Mouse (Mus musculus) lung, postnatal 0 days (tissue): ENCODE data around the gene Mccc2. TPM values are rescaled to one million over a fixed set of nuclear protein-coding genes. Genes with fewer than 3 reads are reported as not detected.
A peak's percentile ranks its signal among the peaks of the same experiment; 100 is the strongest.

Experiments used
- ATAC-seq: fragments of 200-750 bp; cut with Nextera tagmentation; 2 replicates; pipeline ENCODE4 v1.8.0; 2017; ENCODE audit warnings: moderate library complexity
- DNase-seq: peaks from one replicate; pipeline ENCODE4 v3.0.0-alpha.2; 2016; ENCODE audit warnings: low spot score
- H3K27ac ChIP-seq: fragments of 300-500 bp; sonication (generic); 2 replicates; pipeline ENCODE4 v1.5.1; 2014; ENCODE audit warnings: antibody characterized with exemption, mild to moderate bottlenecking, low read length, mixed read lengths
- H3K27me3 ChIP-seq: fragments of 300-500 bp; sonication (generic); replicated peaks from 2 replicates; pipeline ENCODE4 v1.6.1; 2014; ENCODE audit warnings: low read length, mixed read lengths; ENCODE audit not compliant: insufficient read depth
- H3K36me3 ChIP-seq: fragments of 300-500 bp; sonication (generic); 2 replicates; pipeline ENCODE4 v1.6.1; 2014; ENCODE audit warnings: low read length, mixed read lengths; ENCODE audit not compliant: insufficient read depth
- H3K4me1 ChIP-seq: fragments of 300-500 bp; sonication (generic); 2 replicates; pipeline ENCODE4 v1.6.1; 2014; ENCODE audit warnings: antibody characterized with exemption, low read depth, low read length, mixed read lengths; ENCODE audit not compliant: insufficient read depth
- H3K4me2 ChIP-seq: fragments of 300-500 bp; sonication (generic); replicated peaks from 2 replicates; pipeline ENCODE4 v1.6.1; 2014; ENCODE audit warnings: low read depth, mild to moderate bottlenecking, low read length, moderate library complexity, mixed read lengths
- H3K4me3 ChIP-seq: fragments of 300-500 bp; sonication (generic); 2 replicates; pipeline ENCODE4 v1.5.1; 2014; ENCODE audit warnings: low read depth, low read length
- H3K9ac ChIP-seq: fragments of 300-500 bp; sonication (generic); replicated peaks from 2 replicates; pipeline ENCODE4 v1.6.1; 2014; ENCODE audit warnings: low read depth, mild to moderate bottlenecking
- H3K9me3 ChIP-seq: fragments of 300-500 bp; sonication (generic); 2 replicates; pipeline ENCODE4 v1.6.1; 2016; ENCODE audit warnings: low read length, mixed read lengths
- CTCF ChIP-seq: IDR thresholded peaks from 2 replicates; pipeline ENCODE4 v1.5.1; 2016; ENCODE audit warnings: antibody characterized with exemption, mild to moderate bottlenecking
- EP300 ChIP-seq: IDR thresholded peaks from 2 replicates; pipeline ENCODE4 v1.6.1; 2016; ENCODE audit warnings: antibody characterized with exemption, mild to moderate bottlenecking, control low read depth
- WGBS: fragments of 180-500 bp; shearing (Covaris S2); extraction: QIAGEN DNeasy Blood & Tissue Kit; methylation state at CpG from one replicate; pipeline ENCODE4 v1.1.7; 2014; 5-methylcytosine and 5-hydroxymethylcytosine counted together
- polyA plus RNA-seq: library from polyadenylated mRNA; unstranded; fragments of >200 nt; fragmentation: Nextera tagmentation; extraction: Ambion mirVana; gene quantifications from 2 replicates; pipeline ENCODE4 v1.2.1, GENCODE M21; 2015

Mccc2 gene
- polyA plus RNA-seq, 1 experiment from 2014 or later = 23.2 TPM

GRCm38 (mm10) chr13:100005911-100006496, 9.4 kb downstream of the Mccc2 start:
- ATAC-seq (no peak), DNase-seq (no peak)
- no peak overlapping the region for H3K27ac ChIP-seq
- no peaks in the 10 kb centered on the region for H3K9me3 ChIP-seq
- H3K36me3 ChIP-seq = no peaks in the 10 kb centered on the region
- H3K9ac ChIP-seq = no peak overlapping the region
- no peak overlapping the region for H3K4me2 ChIP-seq
- no peak for TF ChIP-seq EP300
- no peak for TF ChIP-seq CTCF
- WGBS = 76% methylated on average over 12 of the region's 12 CpGs
- H3K4me3 ChIP-seq = no peak overlapping the region
- H3K27me3 ChIP-seq = no peaks in the 10 kb centered on the region
- no peaks in the 10 kb centered on the region for H3K4me1 ChIP-seq

GRCm38 (mm10) chr13:100001790-100002196, 13.6 kb downstream of the Mccc2 start:
- ATAC-seq = peak; percentile 72

DNA sequence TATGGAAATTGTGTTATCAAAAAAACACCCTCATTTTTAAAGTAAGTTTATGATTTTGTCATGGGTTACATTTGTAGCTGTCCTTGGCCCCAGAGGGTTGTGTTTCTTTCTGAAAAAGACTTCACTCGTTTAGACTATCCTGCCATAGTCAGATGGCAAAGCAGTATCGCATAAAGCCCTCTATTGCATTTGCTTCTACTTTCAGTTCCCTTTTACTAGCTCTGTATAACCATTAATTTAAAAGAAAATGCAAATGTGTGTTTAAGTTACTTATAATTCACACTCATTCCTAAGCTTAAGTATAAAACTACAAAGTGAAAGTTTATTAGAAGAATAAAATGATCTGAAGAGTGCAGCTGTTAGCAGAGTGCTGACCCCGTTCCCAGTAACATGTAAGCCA, 16.4 kb downstream of the Mccc2 start:
- Histone ChIP-seq H3K27me3 (no peaks in the 10 kb centered on the region), H3K27ac (no peak overlapping the region), H3K9me3 (no peaks in the 10 kb centered on the region), H3K9ac (no peak overlapping the region), H3K4me3 (no peak overlapping the region), H3K4me2 (no peak overlapping the region), H3K4me1 (no peaks in the 10 kb centered on the region), H3K36me3 (no peaks in the 10 kb centered on the region)
- TF ChIP-seq CTCF = no peak
- no peak for TF ChIP-seq EP300
- 88% methylated on average over 3 of the region's 3 CpGs for WGBS
- DNase-seq (no peak), ATAC-seq (no peak)

More at GRCm38 (mm10) chr13:100001790-100002196, 13.6 kb downstream of the Mccc2 start:
- 28% methylated on average over 5 of the region's 5 CpGs for WGBS
- H3K36me3 ChIP-seq = no peaks in the 10 kb centered on the region
- H3K27me3 ChIP-seq = no peaks in the 10 kb centered on the region
- H3K4me3 ChIP-seq = no peak overlapping the region
- H3K9ac ChIP-seq = no peak overlapping the region
- DNase-seq = peak; percentile 86
- H3K27ac ChIP-seq = no peak overlapping the region
- no peaks in the 10 kb centered on the region for H3K4me1 ChIP-seq
- no peaks in the 10 kb centered on the region for H3K9me3 ChIP-seq
- H3K4me2 ChIP-seq = no peak overlapping the region
- TF ChIP-seq CTCF (peak; percentile 88), EP300 (no peak)

DNA sequence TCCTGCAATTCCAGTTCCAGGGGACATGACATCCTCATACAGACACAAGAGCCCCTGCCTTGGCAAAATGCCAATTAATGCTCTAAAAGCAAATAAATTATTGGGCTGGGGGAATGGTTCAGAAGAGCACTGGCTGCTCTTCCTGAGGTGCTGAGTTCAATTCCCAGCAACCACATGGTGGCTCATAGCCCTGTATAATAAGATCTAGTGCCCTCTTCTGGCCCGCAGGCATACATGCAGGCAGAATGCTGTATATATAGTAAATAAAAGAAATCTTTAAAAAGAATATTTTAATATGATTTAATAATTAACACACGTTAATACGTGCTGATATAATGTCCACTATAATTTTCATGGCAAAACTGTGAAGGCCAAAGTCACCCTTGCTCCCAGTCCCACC, 17.3 kb downstream of the Mccc2 start:
- Histone ChIP-seq H3K4me3 (no peak overlapping the region), H3K36me3 (no peaks in the 10 kb centered on the region), H3K27ac (no peak overlapping the region), H3K4me2 (no peak overlapping the region), H3K9me3 (no peaks in the 10 kb centered on the region), H3K27me3 (no peaks in the 10 kb centered on the region), H3K4me1 (no peaks in the 10 kb centered on the region), H3K9ac (no peak overlapping the region)
- 86% methylated on average over 3 of the region's 3 CpGs for WGBS
- DNase-seq = no peak
- TF ChIP-seq EP300 = no peak
- TF ChIP-seq CTCF = peak; percentile 37
- ATAC-seq = no peak

DNA sequence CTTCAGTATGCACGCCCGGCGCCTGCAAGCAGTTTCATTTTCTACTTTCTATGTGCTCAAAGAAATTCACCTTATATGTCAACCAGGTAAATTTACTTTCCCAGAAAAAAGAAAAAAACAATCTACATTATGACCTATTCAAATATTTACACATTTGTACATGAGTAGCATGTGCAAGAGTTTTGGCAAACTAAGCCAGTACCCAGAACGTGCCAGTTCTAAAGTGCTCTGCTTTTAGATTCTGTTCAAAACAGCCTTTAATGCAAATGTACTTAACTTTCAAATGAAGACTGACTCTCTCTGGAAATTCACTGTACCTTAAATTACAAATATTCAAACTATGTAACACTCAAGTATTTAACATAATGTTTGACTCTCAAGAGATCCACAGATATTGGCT, 25.8 kb downstream of the Mccc2 start:
- TF ChIP-seq EP300 = peak; percentile 69
- TF ChIP-seq CTCF = no peak
- no peaks in the 10 kb centered on the region for H3K27me3 ChIP-seq
- no peak overlapping the region; the same call in 1 of the 2 replicates for H3K4me3 ChIP-seq
- H3K27ac ChIP-seq = no peak overlapping the region
- no peaks in the 10 kb centered on the region for H3K36me3 ChIP-seq
- DNase-seq (peak; percentile 79), ATAC-seq (peak; percentile 90)
- no peak overlapping the region for H3K9ac ChIP-seq
- no peaks in the 10 kb centered on the region for H3K9me3 ChIP-seq
- H3K4me1 ChIP-seq = no peaks in the 10 kb centered on the region
- WGBS = 58% methylated on average over 4 of the region's 4 CpGs
- peak overlapping the region; percentile 22; the same call in 1 of the 2 replicates for H3K4me2 ChIP-seq

GRCm38 (mm10) chr13:99983320-99983719, 32.1 kb downstream of the Mccc2 start:
- H3K27me3 ChIP-seq = no peaks in the 10 kb centered on the region

More at GRCm38 (mm10) chr13:99983320-99983719, 32.1 kb downstream of the Mccc2 start:
- H3K27ac ChIP-seq = no peak overlapping the region
- no peaks in the 10 kb centered on the region; the same call in 1 of the 2 replicates for H3K36me3 ChIP-seq
- no peaks in the 10 kb centered on the region for H3K4me1 ChIP-seq
- WGBS = 95% methylated on average over 1 of the region's 1 CpGs
- ATAC-seq (no peak), DNase-seq (no peak)
- no peaks in the 10 kb centered on the region for H3K9me3 ChIP-seq
- no peak overlapping the region for H3K4me3 ChIP-seq
- H3K4me2 ChIP-seq = no peak overlapping the region
- TF ChIP-seq EP300 (no peak), CTCF (0 out of 2 replicates have a peak, but pooled peaks have one; percentile 5)
- H3K9ac ChIP-seq = no peak overlapping the region
